Mouse (Mus musculus) embryonic facial prominence, embryonic 12.5 days (tissue): ENCODE results near the gene Capn9. TPM values are rescaled to one million over a fixed set of nuclear protein-coding genes. Genes with fewer than 3 reads are reported as not detected.

Experiments
- polyA plus RNA-seq: library from polyadenylated mRNA; unstranded; fragments of >200 nt; fragmentation: Nextera tagmentation; extraction: Ambion mirVana; gene quantifications from 2 replicates; pipeline ENCODE4 v1.2.1, GENCODE M21; 2016

Gene Capn9
- polyA plus RNA-seq, 1 experiment from 2014 or later, result not detected

Other genes with a start within 250 kb of the Capn9 start
- 2.0 and 2.1 TPM in 2 replicates for gene Pgbd5, start 136.5 kb upstream of the Capn9 start, polyA plus RNA-seq
- 44.6 and 46.8 TPM in 2 replicates for gene Cog2, start 55.3 kb upstream of the Capn9 start, polyA plus RNA-seq
- 0.14 and 0.27 TPM in 2 replicates for gene Agt, start 6.4 kb upstream of the Capn9 start, polyA plus RNA-seq
- 32.0 and 32.1 TPM in 2 replicates for gene 2310022B05Rik, start 87.3 kb downstream of the Capn9 start, polyA plus RNA-seq
- gene Ttc13, start 145.9 kb downstream of the Capn9 start, polyA plus RNA-seq, result 52.8 and 54.1 TPM in 2 replicates
- 33.2 and 35.6 TPM in 2 replicates for gene Arv1, start 146.0 kb downstream of the Capn9 start, polyA plus RNA-seq
- gene Fam89a, start 175.7 kb downstream of the Capn9 start, polyA plus RNA-seq, result 6.7 and 8.0 TPM in 2 replicates
- 1.00 and 1.5 TPM in 2 replicates for gene Trim67, start 217.0 kb downstream of the Capn9 start, polyA plus RNA-seq